Mouse (Mus musculus): ENCODE data around the gene Col16a1. TPM values are rescaled to one million over a fixed set of nuclear protein-coding genes. Genes with fewer than 3 reads are reported as not detected.

The Col16a1 gene
- total and polyA plus RNA-seq, 3 experiments, result 0.25 to 0.50 TPM; not detected in 1

DNA sequence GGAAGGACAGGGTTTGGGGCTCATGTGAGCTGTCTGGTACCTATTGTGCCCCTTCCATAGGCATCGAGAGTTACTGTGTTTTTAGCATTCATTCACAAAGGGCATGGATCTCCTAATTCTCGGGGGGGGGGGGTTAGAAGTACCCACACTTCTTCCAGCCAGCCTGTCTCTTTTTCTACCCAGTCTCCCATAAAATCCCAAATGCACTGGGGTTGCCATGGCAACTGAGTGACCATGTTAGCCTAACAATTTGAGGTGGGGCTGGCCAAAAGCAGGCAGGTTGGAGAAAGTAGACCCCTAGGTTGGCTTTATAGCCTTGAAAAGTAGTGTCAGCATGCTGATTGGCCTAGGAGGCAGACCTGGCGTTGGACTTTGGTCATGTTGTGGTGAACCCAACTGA lies 8.8 kb downstream of the Col16a1 start (continued):
- no peak for TF ChIP-seq CTCF (IDR thresholded peaks at IDR 0.05 in 2 of 3, conservative IDR thresholded peaks at IDR 0.05 in 1 of 3; ENCODE audit: control insufficient read depth in 1 of 3, insufficient read depth in 1 of 3, low read depth in 2 of 3, low read length in 3 of 3, poor library complexity in 1 of 3, severe bottlenecking in 1 of 3)
- no peak for TF ChIP-seq TAL1 (IDR thresholded peaks at IDR 0.05; ENCODE audit: low read length)

DNA sequence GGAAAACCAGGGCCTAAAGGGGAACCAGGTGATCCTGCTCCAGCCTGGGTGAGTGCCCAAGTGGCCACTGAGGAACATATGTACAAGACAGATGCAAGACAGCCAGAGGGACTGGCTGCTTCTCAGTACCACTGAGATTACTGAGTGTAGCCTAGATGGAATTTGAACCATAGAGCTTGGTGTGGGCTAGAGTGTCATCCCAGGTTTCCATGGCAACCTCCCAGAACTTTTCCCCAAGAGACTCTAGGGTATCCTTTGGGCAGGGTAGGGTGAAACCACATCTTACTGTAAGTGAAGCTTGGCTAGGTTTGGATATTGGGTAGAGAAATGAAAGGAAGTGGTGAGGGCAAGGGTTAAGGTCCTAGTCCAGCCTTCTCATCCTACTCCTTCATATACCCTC lies 13.3 kb downstream of the Col16a1 start:
- Histone ChIP-seq H3K36me3 (ENCODE audit: control insufficient read depth in 1 of 2, insufficient read depth in 2 of 2, low read length in 2 of 2) (no peaks in the 10 kb centered on the region), H3K4me3 (ENCODE audit: control insufficient read depth in 1 of 2, insufficient read depth in 1 of 2, low read depth in 2 of 2, low read length in 2 of 2) (no peak overlapping the region), H3K79me2 (ENCODE audit: control insufficient read depth, insufficient read depth, low read length, poor library complexity) (no peaks in the 10 kb centered on the region), H3K4me1 (ENCODE audit: control insufficient read depth in 1 of 2, insufficient read depth in 2 of 2, low read length in 2 of 2) (no peaks in the 10 kb centered on the region), H3K9ac (ENCODE audit: control insufficient read depth, low read depth, low read length, poor library complexity, severe bottlenecking) (no peak overlapping the region), H3K27ac (ENCODE audit: control insufficient read depth, low read depth, low read length) (no peak overlapping the region), H3K9me3 (replicated peaks; ENCODE audit: insufficient read depth, low read length) (no peaks in the 10 kb centered on the region), H3K27me3 (ENCODE audit: control insufficient read depth in 1 of 2, insufficient read depth in 2 of 2, low read length in 2 of 2) (peaks cover 0 to 20% of the 10 kb centered on the region in 2 experiments)
- TF ChIP-seq HCFC1 (IDR thresholded peaks at IDR 0.05; ENCODE audit: low read depth, low read length), result no peak
- TF ChIP-seq USF2 (IDR thresholded peaks at IDR 0.05; ENCODE audit: borderline replicate concordance in 1 of 2, insufficient read depth in 1 of 2, low read depth in 1 of 2, low read length in 2 of 2), result no peak
- TF ChIP-seq ELF1 (IDR thresholded peaks at IDR 0.05; ENCODE audit: low read depth, low read length), result no peak
- TF ChIP-seq RAD21 (IDR thresholded peaks at IDR 0.05; ENCODE audit: low read depth, low read length), result no peak
- TF ChIP-seq USF1 (IDR thresholded peaks at IDR 0.05; ENCODE audit: low read depth, low read length), result no peak
- TF ChIP-seq MAZ (IDR thresholded peaks at IDR 0.05; ENCODE audit: low read depth, low read length), result no peak
- TF ChIP-seq ETS1 (IDR thresholded peaks at IDR 0.05; ENCODE audit: low read depth, low read length), result no peak
- TF ChIP-seq UBTF (IDR thresholded peaks at IDR 0.05; ENCODE audit: borderline replicate concordance, insufficient read depth, low read depth, low read length), result no peak
- no peak for TF ChIP-seq MAX (IDR thresholded peaks at IDR 0.05; ENCODE audit: low read length)
- TF ChIP-seq E2F4 (IDR thresholded peaks at IDR 0.05; ENCODE audit: borderline replicate concordance, low read depth, low read length), result no peak
- no peak for TF ChIP-seq TCF12 (IDR thresholded peaks at IDR 0.05; ENCODE audit: low read depth, low read length)
- TF ChIP-seq POLR2A (IDR thresholded peaks at IDR 0.05; ENCODE audit: control insufficient read depth in 1 of 2, insufficient read depth in 1 of 2, low read depth in 1 of 2, low read length in 2 of 2, poor library complexity in 1 of 2), result no peak
- no peak for TF ChIP-seq ZC3H11A (IDR thresholded peaks at IDR 0.05; ENCODE audit: low read depth, low read length)
- TF ChIP-seq GATA1 (IDR thresholded peaks at IDR 0.05; ENCODE audit: low read depth, low read length), result no peak
- no peak for TF ChIP-seq BHLHE40 (IDR thresholded peaks at IDR 0.05; ENCODE audit: borderline replicate concordance, low read depth, low read length)
- no peak for TF ChIP-seq TAL1 (IDR thresholded peaks at IDR 0.05; ENCODE audit: low read length)
- no peak for TF ChIP-seq ZMIZ1 (IDR thresholded peaks at IDR 0.05; ENCODE audit: low read depth, low read length)
- no peak for TF ChIP-seq CTCF (IDR thresholded peaks at IDR 0.05 in 2 of 3, conservative IDR thresholded peaks at IDR 0.05 in 1 of 3; ENCODE audit: control insufficient read depth in 1 of 3, insufficient read depth in 1 of 3, low read depth in 2 of 3, low read length in 3 of 3, poor library complexity in 1 of 3, severe bottlenecking in 1 of 3)
- no peak for DNase-seq (ENCODE audit: low read depth, low spot score)

DNA sequence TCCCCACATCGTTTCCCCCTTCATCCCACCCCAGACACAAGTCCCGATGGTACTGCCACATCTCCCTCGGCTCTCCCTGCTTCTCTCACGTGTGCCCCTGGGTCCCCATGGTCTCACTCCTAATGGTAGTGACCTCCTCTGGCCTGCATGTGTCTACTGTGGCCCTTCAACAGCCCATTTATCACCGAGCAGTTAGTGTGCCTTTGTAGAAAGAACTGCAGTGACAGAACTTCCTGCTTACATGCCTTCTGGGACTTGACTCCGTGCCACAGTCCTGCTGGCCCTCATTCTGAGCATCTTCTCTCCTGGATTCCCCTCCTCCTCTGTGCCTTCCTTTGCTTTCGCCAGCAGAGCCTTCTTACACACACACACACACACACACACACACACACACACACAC lies 15.6 kb downstream of the Col16a1 start:
- no peak for DNase-seq (ENCODE audit: low read depth, low spot score)
- TF ChIP-seq UBTF (IDR thresholded peaks at IDR 0.05; ENCODE audit: borderline replicate concordance, insufficient read depth, low read depth, low read length) (no peak), RCOR1 (IDR thresholded peaks at IDR 0.05; ENCODE audit: low read depth, low read length) (no peak), USF1 (IDR thresholded peaks at IDR 0.05; ENCODE audit: low read depth, low read length) (no peak), SIN3A (IDR thresholded peaks at IDR 0.05; ENCODE audit: low read length) (no peak), KAT2A (conservative IDR thresholded peaks at IDR 0.05; ENCODE audit: low read depth, low read length) (no peak), USF2 (IDR thresholded peaks at IDR 0.05; ENCODE audit: borderline replicate concordance in 1 of 2, insufficient read depth in 1 of 2, low read depth in 1 of 2, low read length in 2 of 2) (no peak)
- no peak overlapping the region for H3K27ac ChIP-seq (ENCODE audit: control insufficient read depth, low read depth, low read length)
- H3K27me3 ChIP-seq (ENCODE audit: control insufficient read depth in 1 of 2, insufficient read depth in 2 of 2, low read length in 2 of 2), result peaks cover 0 to 19% of the 10 kb centered on the region in 2 experiments
- no peaks in the 10 kb centered on the region for H3K9me3 ChIP-seq (replicated peaks; ENCODE audit: insufficient read depth, low read length)
- no peak overlapping the region for H3K4me3 ChIP-seq (ENCODE audit: control insufficient read depth in 1 of 2, insufficient read depth in 1 of 2, low read depth in 2 of 2, low read length in 2 of 2)
- no peak overlapping the region for H3K9ac ChIP-seq (ENCODE audit: control insufficient read depth, low read depth, low read length, poor library complexity, severe bottlenecking)
- no peaks in the 10 kb centered on the region for H3K36me3 ChIP-seq (ENCODE audit: control insufficient read depth in 1 of 2, insufficient read depth in 2 of 2, low read length in 2 of 2)
- no peaks in the 10 kb centered on the region for H3K4me1 ChIP-seq (ENCODE audit: control insufficient read depth in 1 of 2, insufficient read depth in 2 of 2, low read length in 2 of 2)
- no peaks in the 10 kb centered on the region for H3K79me2 ChIP-seq (ENCODE audit: control insufficient read depth, insufficient read depth, low read length, poor library complexity)
